Mouse (Mus musculus): ENCODE measurements around the gene Eddm3b. TPM values are rescaled to one million over a fixed set of nuclear protein-coding genes. Genes with fewer than 3 reads are reported as not detected.
"Not testable (repeated sequence)": the region's sequence is repeated elsewhere in the genome, so short reads cannot be mapped to it uniquely, and the experiment has no call there.

Eddm3b gene
- polyA plus RNA-seq, 1 experiment from 2014 or later, result not detected

DNA sequence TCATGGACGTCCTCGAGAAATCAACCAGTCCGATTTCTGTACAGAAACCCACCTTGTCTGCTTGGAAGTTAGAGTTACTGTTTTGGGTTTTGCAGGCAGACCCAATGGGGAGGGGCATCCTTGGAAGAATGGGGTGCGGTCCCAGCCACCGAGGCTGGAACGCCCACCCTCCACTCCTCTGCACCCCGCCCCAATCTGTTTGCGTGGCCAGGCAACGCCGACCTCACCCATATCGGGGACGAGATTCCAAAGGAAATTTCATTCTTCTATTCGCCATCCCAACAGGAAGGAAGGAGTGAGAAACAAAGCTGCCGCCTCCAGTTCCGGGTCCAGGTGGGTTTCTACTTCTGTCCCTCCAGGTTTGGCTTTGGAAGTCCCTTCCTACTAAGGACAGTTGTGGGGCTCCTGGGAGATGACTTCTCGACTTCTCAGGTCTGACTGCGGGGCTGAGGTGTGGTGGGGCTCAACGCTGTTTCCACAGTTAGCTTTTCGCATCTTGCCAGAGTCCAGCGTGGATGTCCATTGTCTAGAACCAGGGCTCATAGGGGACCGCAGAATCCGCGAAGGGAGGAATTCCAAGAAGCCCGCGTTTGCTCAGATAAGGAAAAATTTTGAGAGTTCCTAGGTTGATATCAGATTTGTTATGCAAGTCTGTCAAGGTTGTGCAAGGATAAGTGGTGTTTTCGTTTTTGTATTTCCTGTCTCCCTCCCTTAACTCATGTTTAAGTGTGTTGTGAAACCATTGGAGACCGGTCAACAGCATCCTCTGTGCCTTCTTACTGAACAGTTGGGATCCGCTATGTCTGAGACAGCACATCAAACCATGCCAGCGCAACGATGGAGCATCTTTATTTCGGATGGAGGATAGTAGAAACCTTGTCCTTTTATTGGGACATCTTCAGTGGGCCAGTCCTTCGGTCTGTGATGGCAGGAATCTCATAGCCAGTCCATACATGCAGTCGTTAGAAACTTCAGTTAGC, 23.0 kb upstream of the Eddm3b start, which contains the start of the genes Rnase4 and Ang:
Gene Rnase4, plus strand, starts transcription at position 157 of the 980 bp plus-strand sequence.
Gene Ang, plus strand, starts transcription at position 230 of the 980 bp plus-strand sequence.
- DNase-seq, result peak; percentile 58
- Histone ChIP-seq H3K27me3 (ENCODE audit: control insufficient read depth, insufficient read depth, low read length) (no peaks in the 10 kb centered on the region), H3K27ac (replicated peaks; ENCODE audit: low read depth, low read length) (peak within 1 kb of the TSS; percentile 66), H3K9ac (replicated peaks; ENCODE audit: low read length) (peak within 1 kb of the TSS; percentile 50), H3K36me3 (ENCODE audit: control insufficient read depth, insufficient read depth, low read length) (no peaks in the 10 kb centered on the region), H3K4me2 (ENCODE audit: low read length) (peak within 1 kb of the TSS; percentile 76), H3K4me3 (replicated peaks; ENCODE audit: low read depth, low read length) (peak within 1 kb of the TSS; percentile 67), H3K4me1 (ENCODE audit: control insufficient read depth, insufficient read depth, low read length) (no peaks in the 10 kb centered on the region), H3K9me3 (ENCODE audit: control insufficient read depth, low read length) (no peaks in the 10 kb centered on the region)
- 7% methylated on average over 33 of the region's 33 CpGs for WGBS
- ATAC-seq (ENCODE audit: low FRiP score, low TSS enrichment), result 0 out of 2 replicates have a peak, but pooled peaks have one; percentile 8

GRCm38 (mm10) chr14:51092073-51092620, 22.1 kb upstream of the Eddm3b start:
- WGBS, result 56% methylated on average over 8 of the region's 8 CpGs
- Histone ChIP-seq H3K4me2 (ENCODE audit: low read length) (peak overlapping the region; percentile 76), H3K36me3 (ENCODE audit: control insufficient read depth, insufficient read depth, low read length) (no peaks in the 10 kb centered on the region), H3K27me3 (ENCODE audit: control insufficient read depth, insufficient read depth, low read length) (no peaks in the 10 kb centered on the region), H3K4me1 (ENCODE audit: control insufficient read depth, insufficient read depth, low read length) (no peaks in the 10 kb centered on the region), H3K9me3 (ENCODE audit: control insufficient read depth, low read length) (no peaks in the 10 kb centered on the region), H3K4me3 (replicated peaks; ENCODE audit: low read depth, low read length) (peak overlapping the region; percentile 67; the same call in 1 of the 2 replicates), H3K9ac (replicated peaks; ENCODE audit: low read length) (no peak overlapping the region), H3K27ac (replicated peaks; ENCODE audit: low read depth, low read length) (no peak overlapping the region)
- DNase-seq, result no peak
- no peak for ATAC-seq (ENCODE audit: low FRiP score, low TSS enrichment)

- no peak overlapping the region for H3K4me2 ChIP-seq (ENCODE audit: low read length)
- H3K9me3 ChIP-seq (ENCODE audit: control insufficient read depth, low read length), result no peaks in the 10 kb centered on the region
- no peaks in the 10 kb centered on the region for H3K4me1 ChIP-seq (ENCODE audit: control insufficient read depth, insufficient read depth, low read length)
- peak; percentile 3 for DNase-seq
- no peak overlapping the region for H3K4me3 ChIP-seq (replicated peaks; ENCODE audit: low read depth, low read length)
- H3K9ac ChIP-seq (replicated peaks; ENCODE audit: low read length), result no peak overlapping the region
- ATAC-seq (ENCODE audit: low FRiP score, low TSS enrichment), result no peak
- H3K27me3 ChIP-seq (ENCODE audit: control insufficient read depth, insufficient read depth, low read length), result no peaks in the 10 kb centered on the region
- 43% methylated on average over 3 of the region's 3 CpGs for WGBS
- H3K27ac ChIP-seq (replicated peaks; ENCODE audit: low read depth, low read length), result no peak overlapping the region
- H3K36me3 ChIP-seq (ENCODE audit: control insufficient read depth, insufficient read depth, low read length), result no peaks in the 10 kb centered on the region
Measured at GRCm38 (mm10) chr14:51093496-51093895, 20.7 kb upstream of the Eddm3b start.

DNA sequence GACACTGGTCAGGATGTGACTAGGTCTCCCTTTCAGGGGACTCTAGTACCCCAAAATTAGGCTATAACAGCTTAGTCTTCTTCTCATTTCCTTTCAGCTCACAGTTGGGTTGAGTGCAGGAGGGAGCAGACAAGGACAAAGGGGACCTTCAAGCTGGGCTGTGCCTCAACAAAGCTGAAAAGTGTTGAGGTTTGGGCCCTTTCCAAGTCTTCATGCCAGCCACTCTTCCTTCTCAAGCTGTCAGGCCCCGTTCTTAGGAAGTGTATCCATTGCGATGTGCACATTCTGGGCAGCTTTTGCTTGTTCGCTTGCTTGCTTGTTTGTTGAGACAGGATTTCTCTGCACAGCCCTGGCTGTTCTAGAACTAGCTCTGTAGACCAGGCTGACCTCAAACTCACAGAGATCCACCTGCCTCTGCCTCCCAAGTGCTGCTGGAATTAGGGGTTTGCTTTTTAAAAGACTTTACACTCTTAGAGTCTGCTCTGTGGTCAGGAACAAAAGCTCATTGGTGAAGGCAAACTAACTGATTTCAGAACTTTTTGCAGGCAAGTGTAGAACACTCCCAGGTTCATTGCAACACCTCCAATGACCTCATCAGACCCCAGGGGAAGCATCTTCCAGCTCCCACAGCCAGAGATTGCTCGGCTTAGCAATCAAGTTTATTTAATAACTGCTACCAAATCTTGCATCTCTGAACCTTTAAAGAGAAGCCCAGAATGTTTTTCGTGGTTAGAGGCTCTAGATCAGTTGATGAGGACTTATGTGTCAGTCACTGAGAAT, 19.9 kb upstream of the Eddm3b start:
- WGBS, result 88% methylated on average over 5 of the region's 5 CpGs
- no peak overlapping the region for H3K4me3 ChIP-seq (replicated peaks; ENCODE audit: low read depth, low read length)
- H3K36me3 ChIP-seq (ENCODE audit: control insufficient read depth, insufficient read depth, low read length), result no peaks in the 10 kb centered on the region
- DNase-seq (no peak), ATAC-seq (ENCODE audit: low FRiP score, low TSS enrichment) (no peak)
- no peaks in the 10 kb centered on the region for H3K9me3 ChIP-seq (ENCODE audit: control insufficient read depth, low read length)
- H3K27ac ChIP-seq (replicated peaks; ENCODE audit: low read depth, low read length), result no peak overlapping the region
- no peaks in the 10 kb centered on the region for H3K27me3 ChIP-seq (ENCODE audit: control insufficient read depth, insufficient read depth, low read length)
- no peaks in the 10 kb centered on the region for H3K4me1 ChIP-seq (ENCODE audit: control insufficient read depth, insufficient read depth, low read length)
- no peak overlapping the region for H3K4me2 ChIP-seq (ENCODE audit: low read length)
- H3K9ac ChIP-seq (replicated peaks; ENCODE audit: low read length), result no peak overlapping the region

- H3K4me3 ChIP-seq (replicated peaks; ENCODE audit: low read depth, low read length), result no peak overlapping the region
- no peak overlapping the region for H3K27ac ChIP-seq (replicated peaks; ENCODE audit: low read depth, low read length)
- no peak overlapping the region for H3K9ac ChIP-seq (replicated peaks; ENCODE audit: low read length)
- 76% methylated on average over 9 of the region's 9 CpGs for WGBS
- no peaks in the 10 kb centered on the region for H3K27me3 ChIP-seq (ENCODE audit: control insufficient read depth, insufficient read depth, low read length)
- no peak overlapping the region for H3K4me2 ChIP-seq (ENCODE audit: low read length)
- H3K36me3 ChIP-seq (ENCODE audit: control insufficient read depth, insufficient read depth, low read length), result no peaks in the 10 kb centered on the region
- H3K9me3 ChIP-seq (ENCODE audit: control insufficient read depth, low read length), result no peaks in the 10 kb centered on the region
- ATAC-seq (ENCODE audit: low FRiP score, low TSS enrichment), result no peak
- H3K4me1 ChIP-seq (ENCODE audit: control insufficient read depth, insufficient read depth, low read length), result no peaks in the 10 kb centered on the region
- DNase-seq, result no peak
Measured at GRCm38 (mm10) chr14:51094921-51095320, 19.3 kb upstream of the Eddm3b start.

DNA sequence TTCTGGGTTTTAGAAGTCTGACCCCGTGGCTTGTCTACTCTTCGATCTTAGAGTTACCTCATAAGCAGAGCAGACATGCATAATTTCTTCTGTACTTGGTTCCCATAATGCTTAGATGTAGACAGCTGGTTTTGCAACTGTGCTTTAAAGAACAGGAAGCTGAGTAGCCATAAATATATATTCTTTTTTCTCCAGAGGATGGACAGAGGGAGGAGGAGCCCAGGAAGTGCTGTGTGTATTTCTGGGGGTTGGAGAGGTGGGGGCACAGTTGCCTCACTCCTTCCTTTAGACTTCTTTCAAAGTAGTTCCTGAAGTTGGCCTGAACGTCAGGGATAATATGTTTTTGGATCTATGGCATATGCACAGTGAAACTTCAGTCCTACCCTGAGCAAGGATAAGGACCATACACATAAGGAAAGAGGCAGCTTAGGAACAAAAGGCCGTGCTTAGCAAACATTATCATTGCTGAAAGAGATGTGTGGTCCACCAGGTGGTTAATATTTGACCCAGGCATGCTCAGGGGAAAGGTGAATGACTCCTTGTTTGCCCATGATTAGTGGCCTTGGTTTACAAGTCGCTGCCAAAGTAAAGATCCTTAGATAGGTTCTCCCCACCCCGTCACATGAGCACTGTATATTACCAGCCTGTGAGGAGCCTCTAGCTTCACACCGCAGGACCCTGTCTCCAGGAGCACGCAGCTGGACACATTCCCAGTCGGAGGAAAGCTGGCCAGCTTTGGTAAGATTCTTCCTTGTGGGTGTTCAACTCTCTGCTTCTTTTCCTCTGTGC, 18.3 kb upstream of the Eddm3b start:
- no peak overlapping the region for H3K9ac ChIP-seq (replicated peaks; ENCODE audit: low read length)
- no peak for ATAC-seq (ENCODE audit: low FRiP score, low TSS enrichment)

GRCm38 (mm10) chr14:51098300-51098699, 15.9 kb upstream of the Eddm3b start:
- not testable (repeated sequence) for H3K27ac ChIP-seq (replicated peaks; ENCODE audit: low read depth, low read length); H3K4me1 ChIP-seq (ENCODE audit: control insufficient read depth, insufficient read depth, low read length); H3K4me2 ChIP-seq (ENCODE audit: low read length); H3K9ac ChIP-seq (replicated peaks; ENCODE audit: low read length); H3K36me3 ChIP-seq (ENCODE audit: control insufficient read depth, insufficient read depth, low read length); H3K27me3 ChIP-seq (ENCODE audit: control insufficient read depth, insufficient read depth, low read length); ATAC-seq (ENCODE audit: low FRiP score, low TSS enrichment); H3K9me3 ChIP-seq (ENCODE audit: control insufficient read depth, low read length); H3K4me3 ChIP-seq (replicated peaks; ENCODE audit: low read depth, low read length)
- 26% methylated on average over 1 of the region's 1 CpGs for WGBS
- DNase-seq, result peak; percentile 67

More for the DNA sequence above, 18.3 kb upstream of the Eddm3b start:
- DNase-seq, result no peak
- WGBS, result 76% methylated on average over 9 of the region's 9 CpGs
- Histone ChIP-seq H3K4me3 (replicated peaks; ENCODE audit: low read depth, low read length) (no peak overlapping the region), H3K9me3 (ENCODE audit: control insufficient read depth, low read length) (no peaks in the 10 kb centered on the region), H3K27me3 (ENCODE audit: control insufficient read depth, insufficient read depth, low read length) (no peaks in the 10 kb centered on the region), H3K36me3 (ENCODE audit: control insufficient read depth, insufficient read depth, low read length) (no peaks in the 10 kb centered on the region), H3K4me1 (ENCODE audit: control insufficient read depth, insufficient read depth, low read length) (no peaks in the 10 kb centered on the region), H3K27ac (replicated peaks; ENCODE audit: low read depth, low read length) (no peak overlapping the region), H3K4me2 (ENCODE audit: low read length) (no peak overlapping the region)

- Histone ChIP-seq H3K4me1 (ENCODE audit: control insufficient read depth, insufficient read depth, low read length) (no peaks in the 10 kb centered on the region), H3K4me3 (replicated peaks; ENCODE audit: low read depth, low read length) (no peak overlapping the region), H3K9me3 (ENCODE audit: control insufficient read depth, low read length) (no peaks in the 10 kb centered on the region), H3K27me3 (ENCODE audit: control insufficient read depth, insufficient read depth, low read length) (no peaks in the 10 kb centered on the region), H3K9ac (replicated peaks; ENCODE audit: low read length) (no peak overlapping the region), H3K4me2 (ENCODE audit: low read length) (no peak overlapping the region), H3K36me3 (ENCODE audit: control insufficient read depth, insufficient read depth, low read length) (no peaks in the 10 kb centered on the region), H3K27ac (replicated peaks; ENCODE audit: low read depth, low read length) (no peak overlapping the region)
- 95% methylated on average over 11 of the region's 11 CpGs for WGBS
- ATAC-seq (ENCODE audit: low FRiP score, low TSS enrichment), result no peak
- DNase-seq, result no peak
Measured at GRCm38 (mm10) chr14:51098921-51099320, 15.3 kb upstream of the Eddm3b start.
